Mouse (Mus musculus) C2C12 (cell line): Measurements from ENCODE around the gene Aasdh.

Experiments
- CTCF ChIP-seq: IDR thresholded peaks from one replicate; pipeline ENCODE4 v1.5.1; 2011; ENCODE audit not compliant: control insufficient read depth, insufficient read depth, insufficient read length
- MAX ChIP-seq: IDR thresholded peaks from one replicate; pipeline ENCODE4 v1.6.1; 2011; ENCODE audit warnings: mild to moderate bottlenecking, control low read depth

GRCm38 (mm10) chr5:76857103-76858015 lies 48.0 kb downstream of the Aasdh start:
- no peak for TF ChIP-seq CTCF
- no peak for TF ChIP-seq MAX
